8 mouse cellular contexts compared by ENCODE assay signal in genomic region chr2:52072491-52073140, GRCm38 (mm10). TPM values are rescaled to one million over a fixed set of nuclear protein-coding genes. Genes with fewer than 3 reads are reported as not detected.
DNase-seq lines count a peak whose midpoint lies in the region; ATAC-seq lines count a peak whose summit lies in the region.

TSS of gene Rif1 (plus strand) at chr2:52072832.

- H3K4me2 ChIP-seq in forebrain, embryonic 15.5 days (replicated peaks) = peak within 1 kb of the TSS; percentile 66
- H3K4me2 ChIP-seq in neural tube, embryonic 14.5 days (ENCODE audit: low read depth, low read length) = peak within 1 kb of the TSS; percentile 75

- H3K9me3 ChIP-seq in forebrain, embryonic 15.5 days = no peaks in the 10 kb centered on the region
- H3K9me3 ChIP-seq in neural tube, embryonic 14.5 days (ENCODE audit: control insufficient read depth, low read length) = no peaks in the 10 kb centered on the region

- DNase-seq in ES-CJ7 (ENCODE audit: low read depth, low spot score) = peak; percentile 89
- DNase-seq in cerebellum, adult 11-12 months = peak; percentile 89
- peak; percentile 77 for DNase-seq in heart, postnatal 25 days (ENCODE audit: low spot score)
- peak; percentile 70 to 83 for DNase-seq in layer of hippocampus, adult 18-20 months (ENCODE audit: low spot score in 2 of 2)
- DNase-seq in lung, adult 18-20 months = peak; percentile 85 to 91
- peak; percentile 93 for DNase-seq in testis, postnatal 10 days (ENCODE audit: low spot score)

- H3K9ac ChIP-seq in forebrain, embryonic 15.5 days (replicated peaks) = peak within 1 kb of the TSS; percentile 74
- peak within 1 kb of the TSS; percentile 86 for H3K9ac ChIP-seq in neural tube, embryonic 14.5 days (replicated peaks; ENCODE audit: low read depth, low read length)

- H3K4me1 ChIP-seq in forebrain, embryonic 15.5 days = peaks cover 27% of the 10 kb centered on the region
- H3K4me1 ChIP-seq in neural tube, embryonic 14.5 days (ENCODE audit: control insufficient read depth, insufficient read depth, low read length) = 0 out of 2 replicates have a peak, but pooled peaks cover 6% of the 10 kb centered on the region

- WGBS in forebrain, embryonic 15.5 days = under 1% methylated on average over 67 of the region's 72 CpGs
- WGBS in neural tube, embryonic 14.5 days = under 1% methylated on average over 71 of the region's 72 CpGs

- H3K27me3 ChIP-seq in forebrain, embryonic 15.5 days = no peaks in the 10 kb centered on the region
- H3K27me3 ChIP-seq in neural tube, embryonic 14.5 days (ENCODE audit: control insufficient read depth, insufficient read depth, low read length) = no peaks in the 10 kb centered on the region

- peak; percentile 96 for ATAC-seq in forebrain, embryonic 15.5 days (replicated peaks)
- ATAC-seq in neural tube, embryonic 14.5 days (ENCODE audit: low read depth) = peak; percentile 97

- peak within 1 kb of the TSS; percentile 77 for H3K27ac ChIP-seq in forebrain, embryonic 15.5 days (replicated peaks)
- H3K27ac ChIP-seq in neural tube, embryonic 14.5 days (ENCODE audit: low read depth, low read length) = peak within 1 kb of the TSS; percentile 70

- H3K36me3 ChIP-seq in forebrain, embryonic 15.5 days = peaks cover 12% of the 10 kb centered on the region; the same call in 1 of the 2 replicates
- H3K36me3 ChIP-seq in neural tube, embryonic 14.5 days (ENCODE audit: control insufficient read depth, insufficient read depth, low read length) = peaks cover 8% of the 10 kb centered on the region

- intact Hi-C loops in heart, postnatal 25 days (cut with DNase I) = loop anchor here (2.0 to 10.0 kb wide), 3 partner anchors 100 to 1778 kb away; partner anchors contain the start of genes Arl5a, Mmadhc and Nmi

- H3K4me3 ChIP-seq in forebrain, embryonic 15.5 days = peak within 1 kb of the TSS; percentile 75
- H3K4me3 ChIP-seq in neural tube, embryonic 14.5 days (ENCODE audit: low read depth, low read length) = peak within 1 kb of the TSS; percentile 85

RNA-seq across cellular contexts. Expression of gene Rif1, which starts in this region (rescaled TPM):
- 25.1 and 31.0 TPM in 2 replicates for polyA plus RNA-seq in forebrain, embryonic 15.5 days (2015; fragmentation: Nextera tagmentation; extraction: Ambion mirVana)
- 10 to 100 TPM; 19.2 to 21.7 TPM for total RNA-seq in heart, postnatal 25 days (2021)
- 10 to 100 TPM; 27.0 to 28.6 TPM for total RNA-seq in layer of hippocampus, adult 18-20 months (2021)
- polyA plus RNA-seq in neural tube, embryonic 14.5 days (2014; fragmentation: Nextera tagmentation; extraction: Ambion mirVana) = 29.6 and 30.3 TPM in 2 replicates

Comparison
In these comparisons a context has a peak if more than half of its experiments do, and no peak if none do; other contexts are left out.
1. Peak in every context shown above with its lines: DNase-seq, ATAC-seq, H3K4me3 ChIP-seq and H3K27ac ChIP-seq.